Mouse (Mus musculus) thymus, adult 2 months (tissue): ENCODE data around the gene Mbd5. TPM values are rescaled to one million over a fixed set of nuclear protein-coding genes. Genes with fewer than 3 reads are reported as not detected.

ENCODE experiments used
- DNase-seq: peaks from one replicate; pipeline ENCODE4 v3.0.0; 2021
- H3K27ac ChIP-seq: fragments of 200-500 bp; 2 replicates; pipeline ENCODE4 v1.5.1; 2012; ENCODE audit warnings: low read length, control low read depth; ENCODE audit not compliant: control insufficient read depth, insufficient read depth
- H3K27me3 ChIP-seq: fragments of 200-500 bp; 2 replicates; pipeline ENCODE4 v1.6.1; 2012; ENCODE audit warnings: mild to moderate bottlenecking, low read length, moderate library complexity, mixed read lengths; ENCODE audit not compliant: control insufficient read depth, insufficient read depth
- H3K36me3 ChIP-seq: fragments of 200-500 bp; 2 replicates; pipeline ENCODE4 v1.6.1; 2012; ENCODE audit warnings: mild to moderate bottlenecking, low read length, moderate library complexity; ENCODE audit not compliant: control insufficient read depth, insufficient read depth
- H3K4me1 ChIP-seq: fragments of 200-500 bp; replicated peaks from 2 replicates; pipeline ENCODE4 v1.6.1; 2012; ENCODE audit warnings: low read length; ENCODE audit not compliant: control insufficient read depth, insufficient read depth
- H3K4me3 ChIP-seq: fragments of 200-500 bp; 2 replicates; pipeline ENCODE4 v1.5.1; 2012; ENCODE audit warnings: mild to moderate bottlenecking, low read length, control low read depth, moderate library complexity; ENCODE audit not compliant: control insufficient read depth, insufficient read depth
- CTCF ChIP-seq: fragments of 200-500 bp; IDR thresholded peaks from 2 replicates; pipeline ENCODE4 v1.5.1; 2012; ENCODE audit warnings: mild to moderate bottlenecking, control low read depth, low read length, moderate library complexity, borderline replicate concordance; ENCODE audit not compliant: control insufficient read depth, poor library complexity, insufficient read depth; ENCODE audit errors: extremely low read depth
- POLR2A ChIP-seq: fragments of 200-500 bp; IDR thresholded peaks from 2 replicates; pipeline ENCODE4 v1.6.1; 2012; ENCODE audit warnings: mild to moderate bottlenecking, low read length, control low read depth, moderate library complexity; ENCODE audit not compliant: control insufficient read depth, poor library complexity, insufficient read depth; ENCODE audit errors: extremely low read depth
- WGBS: fragments of 180-500 bp; shearing (Covaris S2); methylation state at CpG from one replicate; pipeline ENCODE4 v1.1.7; 2018; 5-methylcytosine and 5-hydroxymethylcytosine counted together
- polyA plus RNA-seq: library from polyadenylated mRNA; depleted of rRNA; stranded (reverse); fragments of >200 nt; gene quantifications from 2 replicates; pipeline ENCODE4 v1.2.3, GENCODE M21; 2012

The Mbd5 gene
- polyA plus RNA-seq, 1 experiment: 10.7 TPM

DNA sequence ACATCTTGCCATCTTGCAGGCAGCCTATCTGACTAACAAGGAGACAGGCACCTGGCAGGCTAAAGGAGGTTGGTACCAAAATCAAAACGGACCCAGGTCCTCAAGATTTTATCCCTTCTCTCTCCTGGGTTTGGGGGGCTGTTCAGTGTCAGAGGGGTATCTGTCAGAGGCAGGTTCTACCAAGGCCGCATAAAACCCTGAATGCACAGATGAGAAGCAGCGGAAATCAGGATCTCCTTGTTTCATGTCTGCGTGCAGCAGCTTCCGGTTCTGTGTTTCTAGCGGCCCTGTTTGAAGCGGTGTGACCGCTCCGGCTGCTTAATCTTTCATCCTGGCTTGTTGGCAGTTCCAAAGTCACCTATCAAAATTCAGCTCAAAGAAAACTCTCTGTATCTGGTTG, 386.0 kb downstream of the Mbd5 start:
- H3K4me1 ChIP-seq: peaks cover 5% of the 10 kb centered on the region; the same call in 1 of the 2 replicates
- no peak overlapping the region for H3K4me3 ChIP-seq
- no peaks in the 10 kb centered on the region for H3K36me3 ChIP-seq
- 88% methylated on average over 9 of the region's 9 CpGs for WGBS
- no peak overlapping the region for H3K27ac ChIP-seq
- H3K27me3 ChIP-seq: no peaks in the 10 kb centered on the region
- TF ChIP-seq CTCF (no peak), POLR2A (no peak)
- DNase-seq: no peak

DNA sequence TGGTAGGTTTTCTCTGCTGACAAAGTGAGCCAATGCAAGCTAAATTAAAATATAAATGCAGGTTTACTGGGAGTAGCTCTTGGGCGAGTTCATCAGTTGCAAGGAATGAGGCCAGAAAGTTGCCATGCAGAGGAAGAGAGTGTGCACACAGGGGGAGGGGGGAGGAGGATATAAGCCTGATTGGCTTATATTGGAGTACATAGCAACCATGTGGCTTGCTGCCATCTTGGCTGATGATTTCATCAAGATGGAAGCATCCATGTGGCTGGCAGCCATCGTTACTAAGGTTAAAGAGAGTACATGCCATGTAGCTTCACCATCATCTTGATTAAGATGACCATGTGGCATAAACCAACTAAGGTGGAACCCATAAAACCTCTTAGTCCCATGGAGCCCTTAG, 395.0 kb downstream of the Mbd5 start:
- Histone ChIP-seq H3K4me3 (no peak overlapping the region), H3K4me1 (no peaks in the 10 kb centered on the region), H3K27ac (no peak overlapping the region), H3K27me3 (no peaks in the 10 kb centered on the region; the same call in 1 of the 2 replicates), H3K36me3 (no peaks in the 10 kb centered on the region)
- DNase-seq: no peak
- WGBS: 88% methylated on average over 2 of the region's 2 CpGs
- TF ChIP-seq CTCF: no peak
- no peak for TF ChIP-seq POLR2A

DNA sequence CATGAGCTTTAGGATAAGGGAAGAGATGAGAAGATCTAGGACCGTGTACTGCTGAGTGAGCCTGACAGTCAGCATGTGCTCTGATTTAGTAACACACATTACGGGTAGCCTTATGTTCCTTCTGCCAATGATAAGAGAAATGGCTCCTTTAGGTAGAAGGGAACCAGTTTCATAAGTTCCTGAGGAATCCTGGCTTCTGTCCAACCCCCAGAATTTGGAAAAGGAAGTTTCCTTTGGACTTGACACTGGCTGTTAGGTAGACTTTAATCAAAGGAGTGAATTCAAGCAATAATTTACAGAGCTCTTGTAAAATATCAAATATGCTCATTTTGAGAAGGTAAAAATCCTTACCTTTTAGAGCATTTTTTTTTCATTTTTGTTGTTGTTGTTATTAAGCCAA, 396.5 kb downstream of the Mbd5 start:
- H3K36me3 ChIP-seq: no peaks in the 10 kb centered on the region
- WGBS: 96% methylated on average over 2 of the region's 2 CpGs
- no peaks in the 10 kb centered on the region for H3K4me1 ChIP-seq
- TF ChIP-seq CTCF: no peak
- no peak for TF ChIP-seq POLR2A
- H3K4me3 ChIP-seq: no peak overlapping the region
- no peaks in the 10 kb centered on the region; the same call in 1 of the 2 replicates for H3K27me3 ChIP-seq
- no peak overlapping the region for H3K27ac ChIP-seq
- DNase-seq: no peak

DNA sequence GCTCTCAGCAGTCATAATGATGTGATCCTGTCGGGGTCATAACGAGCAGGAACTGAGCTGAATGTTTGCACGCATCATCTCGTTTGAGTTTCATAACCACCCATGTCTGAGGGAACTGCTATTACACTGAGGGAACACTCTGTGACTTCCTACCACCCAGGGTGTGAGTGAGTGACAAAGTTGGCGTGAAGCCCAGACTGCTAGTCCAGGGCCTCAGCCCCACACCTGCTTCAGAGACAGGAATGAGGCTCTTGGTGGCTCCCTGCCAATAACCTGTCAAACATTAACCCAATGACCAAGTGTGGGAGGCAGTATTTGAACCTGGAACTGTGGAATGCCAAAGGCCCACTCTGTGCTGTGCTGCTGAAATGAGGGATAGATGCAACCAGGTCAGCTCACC, 400.5 kb downstream of the Mbd5 start:
- TF ChIP-seq POLR2A (no peak), CTCF (no peak)
- H3K27ac ChIP-seq: no peak overlapping the region
- no peak overlapping the region for H3K4me3 ChIP-seq
- DNase-seq: no peak
- 10% methylated on average over 5 of the region's 5 CpGs for WGBS
- no peaks in the 10 kb centered on the region for H3K4me1 ChIP-seq
- H3K27me3 ChIP-seq: no peaks in the 10 kb centered on the region; the same call in 1 of the 2 replicates
- no peaks in the 10 kb centered on the region for H3K36me3 ChIP-seq

DNA sequence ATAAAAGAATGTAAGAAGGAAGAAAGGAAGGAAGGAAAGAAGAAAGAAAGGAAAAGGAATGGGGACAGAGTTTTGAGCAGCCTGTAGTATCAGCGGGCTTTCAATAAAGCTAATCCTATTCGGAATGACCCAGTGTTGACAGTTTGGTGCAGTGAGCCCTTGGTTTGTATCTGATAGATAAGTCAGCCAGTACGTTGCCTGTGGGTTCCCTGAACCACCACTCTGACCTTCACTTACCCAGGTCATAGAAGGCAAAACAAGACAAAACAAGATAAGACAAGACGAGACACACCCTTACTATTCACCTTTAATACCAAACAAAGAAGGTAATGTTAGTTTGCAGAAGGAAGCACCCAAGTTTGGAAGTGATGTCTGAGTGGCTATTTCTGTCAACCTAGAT, 401.5 kb downstream of the Mbd5 start:
- no peaks in the 10 kb centered on the region; the same call in 1 of the 2 replicates for H3K27me3 ChIP-seq
- TF ChIP-seq CTCF: no peak
- TF ChIP-seq POLR2A: no peak
- 95% methylated on average over 4 of the region's 4 CpGs for WGBS
- DNase-seq: no peak
- H3K4me3 ChIP-seq: no peak overlapping the region
- no peak overlapping the region for H3K27ac ChIP-seq
- no peaks in the 10 kb centered on the region for H3K4me1 ChIP-seq
- no peaks in the 10 kb centered on the region for H3K36me3 ChIP-seq

DNA sequence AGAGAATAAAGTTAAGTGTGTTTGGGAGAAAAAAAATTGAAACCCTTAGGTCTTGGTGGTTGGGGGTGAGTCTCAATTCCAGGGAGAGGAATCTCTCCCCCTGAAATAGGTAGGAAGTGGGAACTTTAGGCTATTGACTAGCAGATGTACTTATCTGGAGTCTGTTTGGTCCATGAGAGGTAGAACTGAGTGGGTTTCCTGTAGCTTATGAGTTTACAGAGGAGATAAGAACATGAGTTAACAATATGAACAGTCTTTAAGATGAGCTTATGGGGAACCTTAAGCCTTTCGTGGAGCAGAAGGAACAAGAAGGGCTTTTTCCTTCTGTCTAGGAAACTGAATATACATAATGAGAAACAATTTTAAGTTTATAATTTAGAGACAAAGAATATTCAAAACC, 404.8 kb downstream of the Mbd5 start:
- H3K36me3 ChIP-seq: no peaks in the 10 kb centered on the region

DNA sequence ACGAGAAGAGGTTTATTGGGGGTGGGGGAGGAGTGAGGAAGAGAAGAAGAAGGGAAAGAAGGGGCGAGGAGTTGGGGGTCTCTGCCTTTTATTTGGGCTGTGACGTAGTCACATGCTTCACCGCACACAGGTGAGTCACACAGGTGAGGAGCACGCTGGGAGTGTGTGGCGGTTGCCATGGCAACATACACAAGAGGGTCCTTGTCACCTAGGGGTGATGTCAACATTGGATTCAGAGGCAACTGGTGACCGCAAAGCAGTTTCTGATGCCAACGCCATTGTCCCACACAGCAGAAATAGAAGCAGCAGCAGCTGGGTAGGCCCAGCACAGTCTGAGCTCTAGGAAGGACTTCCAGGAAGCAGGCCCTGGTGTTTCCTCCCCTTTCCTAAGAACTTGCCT, 406.6 kb downstream of the Mbd5 start:
- no peaks in the 10 kb centered on the region for H3K4me1 ChIP-seq

More for the DNA sequence above, 404.8 kb downstream of the Mbd5 start:
- Histone ChIP-seq H3K27ac (no peak overlapping the region), H3K27me3 (no peaks in the 10 kb centered on the region), H3K4me3 (no peak overlapping the region), H3K4me1 (no peaks in the 10 kb centered on the region)
- WGBS: 88% methylated on average over 1 of the region's 1 CpGs
- DNase-seq: no peak
- TF ChIP-seq CTCF (no peak), POLR2A (no peak)

More for the DNA sequence above, 406.6 kb downstream of the Mbd5 start:
- H3K27me3 ChIP-seq: no peaks in the 10 kb centered on the region
- no peaks in the 10 kb centered on the region for H3K36me3 ChIP-seq
- no peak for DNase-seq
- no peak overlapping the region for H3K27ac ChIP-seq
- H3K4me3 ChIP-seq: no peak overlapping the region
- TF ChIP-seq CTCF: no peak
- TF ChIP-seq POLR2A: no peak
- WGBS: 94% methylated on average over 8 of the region's 8 CpGs
